Mouse (Mus musculus): ENCODE measurements around the gene Tmem204.

DNA sequence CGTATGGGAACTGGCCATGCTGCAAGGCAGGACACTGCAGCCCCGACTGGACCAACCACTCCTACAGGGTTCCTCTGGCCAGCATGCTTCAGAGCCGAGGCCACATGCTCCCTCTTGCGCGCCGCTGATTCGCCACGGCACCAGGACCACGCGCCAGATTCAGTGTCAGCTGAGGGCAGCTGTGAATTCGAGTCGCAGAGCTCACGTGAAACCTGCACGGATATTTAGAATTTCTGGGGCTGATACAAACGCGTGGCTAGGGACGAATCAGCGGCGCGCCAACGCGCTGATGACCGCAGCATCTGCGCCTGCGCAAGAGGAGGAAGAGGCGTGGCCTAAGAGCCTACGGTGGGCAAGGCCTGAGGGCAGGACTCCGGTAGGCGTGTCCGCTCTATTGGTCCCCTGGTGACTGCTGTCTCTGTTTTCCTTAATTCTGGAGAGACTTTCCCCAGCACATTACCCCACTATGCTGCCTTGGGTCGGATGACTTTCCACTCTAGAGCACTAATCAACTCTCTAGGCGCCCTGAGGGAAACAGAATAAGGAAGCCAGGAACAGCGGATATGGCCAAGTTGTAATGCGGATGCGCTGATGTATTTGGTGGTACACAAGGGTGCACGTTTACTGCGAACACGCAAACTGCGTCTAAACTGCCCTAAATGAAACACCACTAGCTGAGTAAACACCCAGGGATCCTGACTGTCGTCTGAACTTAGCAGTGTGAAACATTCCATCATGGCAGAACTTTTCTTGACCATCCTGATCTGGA, 32.5 kb upstream of the Tmem204 start, which contains the start of gene Telo2:
- TF ChIP-seq EP300 (IDR thresholded peaks at IDR 0.05; ENCODE audit: insufficient read depth, low read depth, low read length) (peak; percentile 24; the same call in 1 of the 2 replicates), CTCF (IDR thresholded peaks at IDR 0.05; ENCODE audit: low read depth, low read length) (no peak), POLR2A (IDR thresholded peaks at IDR 0.05; ENCODE audit: insufficient read depth, low read length) (peak; percentile 91)

Measured in ES-Bruce4 (cell line).